Mouse (Mus musculus) neural tube, embryonic 13.5 days (tissue): ENCODE results near the gene Gm11060. TPM values are rescaled to one million over a fixed set of nuclear protein-coding genes. Genes with fewer than 3 reads are reported as not detected.

Source experiments
- ATAC-seq: fragments of 200-750 bp; cut with Nextera tagmentation; 2 replicates; pipeline ENCODE4 v1.8.0; 2017; ENCODE audit warnings: low read depth, mild to moderate bottlenecking, moderate TSS enrichment, moderate library complexity
- H3K27ac ChIP-seq: fragments of 300-500 bp; sonication (generic); replicated peaks from 2 replicates; pipeline ENCODE4 v1.5.1; 2015; ENCODE audit warnings: moderate library complexity, mild to moderate bottlenecking, inconsistent platforms
- H3K27me3 ChIP-seq: fragments of 300-500 bp; sonication (generic); 2 replicates; pipeline ENCODE4 v1.6.1; 2015; ENCODE audit warnings: mild to moderate bottlenecking, inconsistent platforms
- H3K36me3 ChIP-seq: fragments of 300-500 bp; sonication (generic); 2 replicates; pipeline ENCODE4 v1.6.1; 2015; ENCODE audit warnings: mild to moderate bottlenecking, inconsistent platforms
- H3K4me1 ChIP-seq: fragments of 300-500 bp; sonication (generic); replicated peaks from 2 replicates; pipeline ENCODE4 v1.6.1; 2015; ENCODE audit warnings: inconsistent platforms
- H3K4me2 ChIP-seq: fragments of 300-500 bp; sonication (generic); 2 replicates; pipeline ENCODE4 v1.6.1; 2015; ENCODE audit warnings: inconsistent platforms, mild to moderate bottlenecking, moderate library complexity
- H3K4me3 ChIP-seq: fragments of 300-500 bp; sonication (generic); 2 replicates; pipeline ENCODE4 v1.5.1; 2015; ENCODE audit warnings: mild to moderate bottlenecking, inconsistent platforms
- H3K9ac ChIP-seq: fragments of 300-500 bp; sonication (generic); 2 replicates; pipeline ENCODE4 v1.6.1; 2015; ENCODE audit warnings: moderate library complexity, mild to moderate bottlenecking, inconsistent platforms
- H3K9me3 ChIP-seq: fragments of 300-500 bp; sonication (generic); 2 replicates; pipeline ENCODE4 v1.6.1; 2016; ENCODE audit warnings: inconsistent platforms
- WGBS: fragments of 180-500 bp; shearing (Covaris S2); methylation state at CpG from one replicate; pipeline ENCODE4 v1.1.7; 2015; 5-methylcytosine and 5-hydroxymethylcytosine counted together
- polyA plus RNA-seq: library from polyadenylated mRNA; unstranded; fragments of >200 nt; fragmentation: Nextera tagmentation; extraction: Ambion mirVana; gene quantifications from 2 replicates; pipeline ENCODE4 v1.2.1, GENCODE M21; 2015

The Gm11060 gene
- polyA plus RNA-seq, 1 experiment from 2014 or later, result not detected

GRCm38 (mm10) chr2:105086081-105086480 is 5.7 kb upstream of the Gm11060 start:
- 95% methylated on average over 3 of the region's 3 CpGs for WGBS

GRCm38 (mm10) chr2:105088005-105088404 is 3.8 kb upstream of the Gm11060 start:
- H3K27ac ChIP-seq, result no peak overlapping the region
- no peak overlapping the region for H3K9ac ChIP-seq
- no peaks in the 10 kb centered on the region for H3K9me3 ChIP-seq
- WGBS, result 85% methylated on average over 3 of the region's 3 CpGs
- no peak overlapping the region for H3K4me3 ChIP-seq
- no peak overlapping the region for H3K4me2 ChIP-seq
- H3K27me3 ChIP-seq, result no peaks in the 10 kb centered on the region
- H3K4me1 ChIP-seq, result peaks cover 25% of the 10 kb centered on the region
- H3K36me3 ChIP-seq, result no peaks in the 10 kb centered on the region
- no peak for ATAC-seq

More at GRCm38 (mm10) chr2:105086081-105086480, 5.7 kb upstream of the Gm11060 start:
- H3K36me3 ChIP-seq, result no peaks in the 10 kb centered on the region
- H3K27ac ChIP-seq, result no peak overlapping the region
- peaks cover 7% of the 10 kb centered on the region; the same call in 1 of the 2 replicates for H3K27me3 ChIP-seq
- H3K4me1 ChIP-seq, result peaks cover 25% of the 10 kb centered on the region
- H3K9ac ChIP-seq, result no peak overlapping the region
- H3K4me2 ChIP-seq, result no peak overlapping the region
- ATAC-seq, result no peak
- no peak overlapping the region for H3K4me3 ChIP-seq
- no peaks in the 10 kb centered on the region for H3K9me3 ChIP-seq

- H3K4me2 ChIP-seq, result no peak overlapping the region
- peaks cover 25% of the 10 kb centered on the region for H3K4me1 ChIP-seq
- H3K27me3 ChIP-seq, result peaks cover 7% of the 10 kb centered on the region
- no peaks in the 10 kb centered on the region for H3K36me3 ChIP-seq
- WGBS, result 16% methylated on average over 4 of the region's 4 CpGs
- H3K27ac ChIP-seq, result no peak overlapping the region
- H3K4me3 ChIP-seq, result no peak overlapping the region
- H3K9ac ChIP-seq, result no peak overlapping the region
- no peaks in the 10 kb centered on the region for H3K9me3 ChIP-seq
- peak; percentile 48; the same call in 1 of the 2 replicates for ATAC-seq
These were observed 2.7 kb upstream of the Gm11060 start for GRCm38 (mm10) chr2:105089083-105089482.

GRCm38 (mm10) chr2:105089581-105090508 is 2.0 kb upstream of the Gm11060 start:
- Histone ChIP-seq H3K9ac (no peak overlapping the region), H3K4me1 (peaks cover 25% of the 10 kb centered on the region), H3K4me3 (no peak overlapping the region), H3K27ac (peak overlapping the region; percentile 56), H3K4me2 (no peak overlapping the region), H3K27me3 (peaks cover 7% of the 10 kb centered on the region), H3K36me3 (no peaks in the 10 kb centered on the region), H3K9me3 (no peaks in the 10 kb centered on the region)
- ATAC-seq, result peak; percentile 80
- WGBS, result 25% methylated on average over 7 of the region's 7 CpGs

- Histone ChIP-seq H3K4me2 (no peak overlapping the region), H3K27me3 (peaks cover 7% of the 10 kb centered on the region), H3K4me1 (peaks cover 25% of the 10 kb centered on the region), H3K27ac (no peak overlapping the region), H3K36me3 (no peaks in the 10 kb centered on the region), H3K4me3 (no peak overlapping the region), H3K9ac (no peak overlapping the region), H3K9me3 (no peaks in the 10 kb centered on the region)
- WGBS, result 81% methylated on average over 5 of the region's 5 CpGs
- no peak for ATAC-seq
These were observed 827 bp upstream of the Gm11060 start for GRCm38 (mm10) chr2:105090991-105091390.

GRCm38 (mm10) chr2:105097294-105097953 is 5.6 kb downstream of the Gm11060 start:
- 0 out of 2 replicates have a peak, but pooled peaks cover 5% of the 10 kb centered on the region for H3K4me1 ChIP-seq
- H3K9ac ChIP-seq, result no peak overlapping the region
- H3K27me3 ChIP-seq, result peaks cover 7% of the 10 kb centered on the region
- no peak; the same call in 1 of the 2 replicates for ATAC-seq
- no peak overlapping the region for H3K27ac ChIP-seq
- H3K4me3 ChIP-seq, result no peak overlapping the region
- H3K4me2 ChIP-seq, result no peak overlapping the region
- 54% methylated on average over 22 of the region's 22 CpGs for WGBS
- no peaks in the 10 kb centered on the region for H3K9me3 ChIP-seq
- H3K36me3 ChIP-seq, result no peaks in the 10 kb centered on the region

- 50% methylated on average over 7 of the region's 7 CpGs for WGBS
- ATAC-seq, result no peak
- Histone ChIP-seq H3K9ac (no peak overlapping the region), H3K4me1 (0 out of 2 replicates have a peak, but pooled peaks cover 5% of the 10 kb centered on the region), H3K9me3 (no peaks in the 10 kb centered on the region), H3K27ac (no peak overlapping the region), H3K4me2 (no peak overlapping the region), H3K27me3 (0 out of 2 replicates have a peak, but pooled peaks cover under 1% of the 10 kb centered on the region), H3K36me3 (no peaks in the 10 kb centered on the region), H3K4me3 (no peak overlapping the region)
These were observed 7.6 kb downstream of the Gm11060 start for GRCm38 (mm10) chr2:105099410-105099809.

GRCm38 (mm10) chr2:105100541-105100940 is 8.7 kb downstream of the Gm11060 start:
- H3K36me3 ChIP-seq, result no peaks in the 10 kb centered on the region
- 0 out of 2 replicates have a peak, but pooled peaks cover 3% of the 10 kb centered on the region for H3K27me3 ChIP-seq
- H3K4me1 ChIP-seq, result 0 out of 2 replicates have a peak, but pooled peaks cover 5% of the 10 kb centered on the region
- no peak overlapping the region for H3K9ac ChIP-seq
- no peak overlapping the region for H3K4me2 ChIP-seq
- no peak overlapping the region for H3K27ac ChIP-seq
- 84% methylated on average over 7 of the region's 7 CpGs for WGBS
- H3K4me3 ChIP-seq, result no peak overlapping the region
- no peaks in the 10 kb centered on the region for H3K9me3 ChIP-seq
- no peak for ATAC-seq

GRCm38 (mm10) chr2:105108703-105109158 is 16.9 kb downstream of the Gm11060 start:
- 0 out of 2 replicates have a peak, but pooled peaks cover 6% of the 10 kb centered on the region for H3K4me1 ChIP-seq
- no peak overlapping the region for H3K27ac ChIP-seq
- no peaks in the 10 kb centered on the region for H3K36me3 ChIP-seq
- H3K4me3 ChIP-seq, result no peak overlapping the region
- WGBS, result 9% methylated on average over 6 of the region's 6 CpGs
- ATAC-seq, result peak; percentile 95
- peaks cover 31% of the 10 kb centered on the region for H3K27me3 ChIP-seq
- H3K9me3 ChIP-seq, result no peaks in the 10 kb centered on the region
- no peak overlapping the region for H3K9ac ChIP-seq
- no peak overlapping the region for H3K4me2 ChIP-seq

- peaks cover 73% of the 10 kb centered on the region for H3K27me3 ChIP-seq
- H3K4me3 ChIP-seq, result no peak overlapping the region
- 16% methylated on average over 9 of the region's 9 CpGs for WGBS
- H3K9me3 ChIP-seq, result no peaks in the 10 kb centered on the region
- H3K4me2 ChIP-seq, result no peak overlapping the region
- no peak overlapping the region for H3K27ac ChIP-seq
- ATAC-seq, result no peak
- H3K4me1 ChIP-seq, result peaks cover 7% of the 10 kb centered on the region; the same call in 1 of the 2 replicates
- no peaks in the 10 kb centered on the region for H3K36me3 ChIP-seq
- H3K9ac ChIP-seq, result no peak overlapping the region
These were observed 22.3 kb downstream of the Gm11060 start for GRCm38 (mm10) chr2:105114074-105114473.

GRCm38 (mm10) chr2:105117669-105118068 is 25.9 kb downstream of the Gm11060 start:
- WGBS, result 65% methylated on average over 8 of the region's 8 CpGs
- Histone ChIP-seq H3K9me3 (no peaks in the 10 kb centered on the region), H3K4me1 (peaks cover 7% of the 10 kb centered on the region), H3K9ac (no peak overlapping the region), H3K27ac (no peak overlapping the region), H3K36me3 (no peaks in the 10 kb centered on the region), H3K27me3 (peaks cover 89% of the 10 kb centered on the region), H3K4me2 (no peak overlapping the region), H3K4me3 (no peak overlapping the region)
- no peak for ATAC-seq

- Histone ChIP-seq H3K36me3 (no peaks in the 10 kb centered on the region), H3K27me3 (peaks cover 98% of the 10 kb centered on the region), H3K4me1 (peaks cover 19% of the 10 kb centered on the region), H3K4me3 (no peak overlapping the region), H3K9me3 (no peaks in the 10 kb centered on the region), H3K4me2 (no peak overlapping the region), H3K27ac (no peak overlapping the region), H3K9ac (no peak overlapping the region)
- WGBS, result 3% methylated on average over 8 of the region's 8 CpGs
- ATAC-seq, result no peak
These were observed 30.4 kb downstream of the Gm11060 start for GRCm38 (mm10) chr2:105122216-105122615.
